21 mouse cellular contexts compared by ENCODE assay signal in the genomic region with DNA sequence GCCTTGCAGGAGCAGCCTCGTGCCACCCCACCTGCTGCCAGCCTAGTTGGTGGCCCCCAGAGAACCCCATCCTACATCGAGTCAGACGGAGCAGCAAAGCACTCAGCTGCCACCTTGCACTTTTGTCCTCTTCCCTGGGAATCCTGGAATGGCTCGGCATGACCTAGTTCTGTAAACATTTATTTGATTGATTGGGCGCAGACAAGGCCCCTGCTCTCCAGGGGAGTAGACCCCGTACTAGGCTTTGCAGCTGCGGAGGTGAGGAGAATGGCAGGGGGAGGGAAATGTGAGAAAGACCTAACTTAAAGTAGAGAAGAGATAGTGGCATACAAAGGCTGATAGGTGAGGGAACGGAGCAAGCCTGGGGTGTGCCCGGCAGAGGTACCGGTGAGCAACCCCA. TPM values are rescaled to one million over a fixed set of nuclear protein-coding genes. Genes with fewer than 3 reads are reported as not detected.
DNase-seq lines count a peak whose midpoint lies in the region; ATAC-seq and TF ChIP-seq lines count a peak whose summit lies in the region.
"Had no signal": no experiment of that assay in that cellular context is flagged by ENCODE, and none has a peak within 500 bp of the region (broad histone marks: within the 10 kb centered on the region; RNA-seq: fewer than 3 reads in every experiment).

No protein-coding gene starts in this region.

- H3K4me1 ChIP-seq in intestine, embryonic 14.5 days (replicated peaks; ENCODE audit: control insufficient read depth, insufficient read depth, low read length), result peaks cover 8% of the 10 kb centered on the region
- no peaks in the 10 kb centered on the region for H3K4me1 ChIP-seq in intestine, postnatal 0 days (replicated peaks; ENCODE audit: control insufficient read depth, insufficient read depth, low read length)
- H3K4me1 ChIP-seq in neural tube, embryonic 11.5 days (ENCODE audit: control insufficient read depth, insufficient read depth, low read length), result peaks cover 12% of the 10 kb centered on the region; the same call in 1 of the 2 replicates

- peak overlapping the region; percentile 16; the same call in 1 of the 2 replicates for H3K4me2 ChIP-seq in intestine, embryonic 14.5 days (ENCODE audit: low read length)
- no peak overlapping the region for H3K4me2 ChIP-seq in intestine, postnatal 0 days (replicated peaks; ENCODE audit: low read depth)
- H3K4me2 ChIP-seq in neural tube, embryonic 11.5 days (ENCODE audit: low read depth), result no peak overlapping the region
- H3K4me2 ChIP-seq: embryonic facial prominence, embryonic 12.5 days; midbrain, embryonic 13.5 days had no signal

- H3K27me3 ChIP-seq in intestine, embryonic 14.5 days (replicated peaks; ENCODE audit: control insufficient read depth, insufficient read depth, low read length), result no peaks in the 10 kb centered on the region
- H3K27me3 ChIP-seq in intestine, postnatal 0 days (replicated peaks; ENCODE audit: control insufficient read depth, insufficient read depth, low read length), result no peaks in the 10 kb centered on the region
- H3K27me3 ChIP-seq in neural tube, embryonic 11.5 days (ENCODE audit: control insufficient read depth, insufficient read depth, low read length), result no peaks in the 10 kb centered on the region
- H3K27me3 ChIP-seq: midbrain, embryonic 13.5 days had no signal

- no peaks in the 10 kb centered on the region for H3K36me3 ChIP-seq in intestine, embryonic 14.5 days (ENCODE audit: control insufficient read depth, insufficient read depth, low read length)
- no peaks in the 10 kb centered on the region for H3K36me3 ChIP-seq in intestine, postnatal 0 days (ENCODE audit: control insufficient read depth, insufficient read depth)
- no peaks in the 10 kb centered on the region for H3K36me3 ChIP-seq in neural tube, embryonic 11.5 days (ENCODE audit: control insufficient read depth, insufficient read depth, low read length)
- H3K36me3 ChIP-seq: embryonic facial prominence, embryonic 12.5 days; forebrain, embryonic 10.5 days; heart, embryonic 10.5 days; midbrain, embryonic 13.5 days had no signal

- DNase-seq in intestine, embryonic 14.5 days (ENCODE audit: low spot score), result peak; percentile 58
- DNase-seq in adrenal gland, postnatal 25 days, result peak; percentile 6
- DNase-seq in embryo, embryonic 11.5 days (ENCODE audit: low read depth, low spot score), result peak; percentile 38
- peak; percentile 68 for DNase-seq in neural tube, embryonic 11.5 days (ENCODE audit: low spot score)
- no peak for DNase-seq in urinary bladder, postnatal 25 days (ENCODE audit: low spot score)
- DNase-seq in gastrocnemius, adult 18-20 months (ENCODE audit: low spot score), result no peak
- no peak for DNase-seq in urinary bladder, postnatal 4 days (ENCODE audit: low spot score in 2 of 2)
- DNase-seq: cerebellum, adult 11-12 months; gastrocnemius, postnatal 10 days; left cerebral cortex, postnatal 4 days had no signal

- 19% methylated on average over 10 of the region's 10 CpGs for WGBS in intestine, embryonic 14.5 days
- WGBS in intestine, postnatal 0 days, result 10% methylated on average over 10 of the region's 10 CpGs
- WGBS in neural tube, embryonic 11.5 days, result 28% methylated on average over 10 of the region's 10 CpGs

- H3K4me3 ChIP-seq in intestine, embryonic 14.5 days (ENCODE audit: low read depth, low read length), result no peak overlapping the region
- H3K4me3 ChIP-seq in intestine, postnatal 0 days (ENCODE audit: low read depth, low read length), result no peak overlapping the region
- H3K4me3 ChIP-seq in neural tube, embryonic 11.5 days (ENCODE audit: low read depth, low read length), result no peak overlapping the region
- H3K4me3 ChIP-seq: embryonic facial prominence, embryonic 12.5 days; forebrain, embryonic 10.5 days; heart, embryonic 10.5 days; midbrain, embryonic 13.5 days had no signal

- no peak for TF ChIP-seq CTCF in intestine, postnatal 0 days (IDR thresholded peaks at IDR 0.05; ENCODE audit: low read depth)

- no peak overlapping the region for H3K27ac ChIP-seq in intestine, embryonic 14.5 days (ENCODE audit: low read depth)
- H3K27ac ChIP-seq in intestine, postnatal 0 days (ENCODE audit: low read depth, low read length), result no peak overlapping the region
- H3K27ac ChIP-seq in neural tube, embryonic 11.5 days (ENCODE audit: low read depth, low read length), result no peak overlapping the region
- H3K27ac ChIP-seq: embryonic facial prominence, embryonic 12.5 days; forebrain, embryonic 10.5 days; heart, embryonic 10.5 days; midbrain, embryonic 13.5 days had no signal

- no peaks in the 10 kb centered on the region for H3K9me3 ChIP-seq in intestine, embryonic 14.5 days (ENCODE audit: control insufficient read depth, low read length)
- no peaks in the 10 kb centered on the region for H3K9me3 ChIP-seq in intestine, postnatal 0 days (ENCODE audit: control insufficient read depth)
- no peaks in the 10 kb centered on the region for H3K9me3 ChIP-seq in neural tube, embryonic 11.5 days (ENCODE audit: control insufficient read depth, low read length)
- H3K9me3 ChIP-seq: embryonic facial prominence, embryonic 12.5 days; forebrain, embryonic 10.5 days; heart, embryonic 10.5 days; midbrain, embryonic 13.5 days had no signal

- no peak overlapping the region for H3K9ac ChIP-seq in intestine, embryonic 14.5 days (ENCODE audit: low read length)
- no peak overlapping the region for H3K9ac ChIP-seq in intestine, postnatal 0 days (ENCODE audit: low read depth, low read length)
- H3K9ac ChIP-seq in neural tube, embryonic 11.5 days (ENCODE audit: low read length), result no peak overlapping the region
- H3K9ac ChIP-seq: embryonic facial prominence, embryonic 12.5 days; midbrain, embryonic 13.5 days had no signal

- no peak for ATAC-seq in intestine, embryonic 14.5 days (replicated peaks; ENCODE audit: low FRiP score, low TSS enrichment, low read depth)
- ATAC-seq in intestine, postnatal 0 days, result no peak
- ATAC-seq in neural tube, embryonic 11.5 days (ENCODE audit: insufficient read depth, low FRiP score, low TSS enrichment), result no peak
- ATAC-seq: midbrain, embryonic 13.5 days had no signal

RNA-seq across cellular contexts. Expression of a gene that starts 23.8 kb away (rescaled TPM):
- not detected in 2 replicates for polyA plus RNA-seq in intestine, embryonic 14.5 days (2014; fragmentation: Nextera tagmentation; extraction: Ambion mirVana)
- not detected in 2 replicates for polyA plus RNA-seq in intestine, postnatal 0 days (2015; fragmentation: Nextera tagmentation; extraction: Ambion mirVana)
- not detected in 2 replicates for total RNA-seq in adrenal gland, postnatal 25 days (2021)
- polyA plus RNA-seq in neural tube, embryonic 11.5 days (2014; fragmentation: Nextera tagmentation; extraction: Ambion mirVana), result not detected in 2 replicates
- total RNA-seq in gastrocnemius, adult 18-20 months (2021), result not detected
- total RNA-seq: adrenal gland, postnatal 36 days; gastrocnemius, postnatal 10 days; hematopoietic stem cell, adult 5-6 weeks; layer of hippocampus, postnatal 10 days; left cerebral cortex, postnatal 4 days had no signal
- polyA plus RNA-seq: embryonic facial prominence, embryonic 12.5 days; forebrain, embryonic 10.5 days; heart, embryonic 10.5 days; kidney, embryonic 14.5 days; lung, embryonic 16.5 days; midbrain, embryonic 13.5 days; neural tube, embryonic 14.5 days had no signal

RNA-seq across cellular contexts. Expression of a gene that starts 33.5 kb away (rescaled TPM):
- 27.2 and 31.8 TPM in 2 replicates for polyA plus RNA-seq in intestine, embryonic 14.5 days (2014; fragmentation: Nextera tagmentation; extraction: Ambion mirVana)
- 21.6 and 23.8 TPM in 2 replicates for polyA plus RNA-seq in intestine, postnatal 0 days (2015; fragmentation: Nextera tagmentation; extraction: Ambion mirVana)
- total RNA-seq in adrenal gland, postnatal 25 days (2021), result 15.1 and 15.8 TPM in 2 replicates
- 12.8 and 13.5 TPM in 2 replicates for polyA plus RNA-seq in neural tube, embryonic 11.5 days (2014; fragmentation: Nextera tagmentation; extraction: Ambion mirVana)
- 10 to 100 TPM; 12.3 to 14.1 TPM for total RNA-seq in gastrocnemius, adult 18-20 months (2021)
- total RNA-seq: hematopoietic stem cell, adult 5-6 weeks had no signal

Comparison
In these comparisons a context has a peak if more than half of its experiments do, and no peak if none do; other contexts are left out.
1. DNase-seq: peak in intestine, embryonic 14.5 days (single experiment), adrenal gland, postnatal 25 days (single experiment), embryo, embryonic 11.5 days (single experiment) and neural tube, embryonic 11.5 days (single experiment); none in urinary bladder, postnatal 25 days (single experiment), gastrocnemius, adult 18-20 months (single experiment) and urinary bladder, postnatal 4 days (0 of 2).